Mouse (Mus musculus): ENCODE data around the gene Nkx6-2. TPM values are rescaled to one million over a fixed set of nuclear protein-coding genes. Genes with fewer than 3 reads are reported as not detected.

Nkx6-2 gene
- polyA plus RNA-seq (2012; fragmentation: generic; extraction: Trizol), result not detected

GRCm38 (mm10) chr7:139582595-139582994 lies at the start of gene Nkx6-2:
TSS of gene Nkx6-2 (minus strand) at chr7:139582797.

Other genes starting within 250 kb of the Nkx6-2 start
- gene Inpp5a, start 193.7 kb downstream of the Nkx6-2 start, polyA plus RNA-seq (2012; fragmentation: generic; extraction: Trizol), result 10 to 100 TPM in 1 of 2 experiments, 1 to 10 TPM in 1; 8.1 to 12.5 TPM
- gene Cfap46, start 101.0 kb upstream of the Nkx6-2 start, polyA plus RNA-seq (2012; fragmentation: generic; extraction: Trizol), result under 1 TPM; 0.06 to 0.90 TPM